Mouse (Mus musculus) C2C12 (cell line): ENCODE data around the gene Kirrel3.

Experiments
- CTCF ChIP-seq: IDR thresholded peaks from one replicate; pipeline ENCODE4 v1.5.1; 2011; ENCODE audit not compliant: control insufficient read depth, insufficient read depth, insufficient read length
- MAX ChIP-seq: IDR thresholded peaks from one replicate; pipeline ENCODE4 v1.6.1; 2011; ENCODE audit warnings: mild to moderate bottlenecking, control low read depth

DNA sequence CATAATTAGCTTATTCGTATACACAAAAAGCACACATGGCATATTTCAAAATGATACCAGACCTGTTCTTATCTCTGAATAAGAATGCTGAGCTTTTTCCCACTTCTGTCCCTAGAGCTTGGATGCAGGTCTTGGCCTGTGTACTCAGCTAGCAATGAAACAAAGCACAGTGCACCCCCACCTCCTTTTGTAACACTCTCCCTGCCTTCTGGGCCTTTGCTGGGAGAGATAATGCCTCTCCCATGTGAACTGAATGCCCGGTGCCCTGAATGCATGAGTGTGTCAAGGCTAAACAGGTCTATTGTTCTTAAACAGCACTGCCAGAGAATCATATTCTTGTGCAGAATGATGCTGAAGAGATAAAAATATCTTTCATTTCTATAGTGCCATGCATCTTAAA is 2.5 kb upstream of the Kirrel3 start:
- TF ChIP-seq CTCF (no peak), MAX (no peak)
